Mouse (Mus musculus): ENCODE data around the gene Map1lc3b.
"Not testable (repeated sequence)": the region's sequence is repeated elsewhere in the genome, so short reads cannot be mapped to it uniquely, and the experiment has no call there.

Map1lc3b gene

DNA sequence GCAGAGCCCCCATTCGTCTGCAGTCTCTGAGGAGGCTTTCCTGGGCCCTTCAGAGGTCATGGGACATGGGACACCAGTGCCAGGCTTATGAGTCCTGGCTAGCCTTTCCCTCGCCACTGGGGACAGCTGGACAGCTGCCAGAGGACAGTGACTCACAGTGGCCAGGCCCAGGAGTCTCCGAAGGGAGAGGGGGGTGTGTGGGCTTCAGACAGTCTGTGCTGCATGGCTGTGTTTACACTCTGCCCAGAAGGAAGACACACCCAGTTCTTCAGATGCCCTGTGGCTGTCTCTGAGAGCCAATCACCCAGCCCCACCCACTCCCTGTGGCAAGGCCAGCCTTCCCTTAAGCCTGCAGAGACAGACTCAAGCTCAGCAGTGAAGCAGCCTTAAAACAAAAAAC is 16.9 kb upstream of the Map1lc3b start:
- DNase-seq: peak; percentile 71

DNA sequence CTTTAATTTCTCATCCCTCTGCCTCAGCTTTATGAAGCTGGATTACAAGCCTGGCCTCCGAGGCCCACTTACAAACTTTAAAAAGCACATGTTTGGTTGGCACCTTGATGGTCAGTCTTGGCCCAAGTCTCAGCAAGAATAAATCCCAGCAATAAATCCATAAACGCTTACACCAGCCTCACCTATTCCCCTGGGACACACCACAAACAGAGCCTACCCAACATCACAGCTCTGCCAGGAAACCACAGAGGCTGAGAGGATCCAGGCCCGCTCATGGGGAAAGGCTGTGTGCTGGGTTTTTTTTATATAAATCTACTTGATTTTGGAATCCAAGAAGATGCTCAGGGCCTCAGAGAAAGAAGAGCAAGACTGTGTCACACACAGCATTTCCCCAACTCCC is 14.5 kb upstream of the Map1lc3b start:
- DNase-seq: no peak

DNA sequence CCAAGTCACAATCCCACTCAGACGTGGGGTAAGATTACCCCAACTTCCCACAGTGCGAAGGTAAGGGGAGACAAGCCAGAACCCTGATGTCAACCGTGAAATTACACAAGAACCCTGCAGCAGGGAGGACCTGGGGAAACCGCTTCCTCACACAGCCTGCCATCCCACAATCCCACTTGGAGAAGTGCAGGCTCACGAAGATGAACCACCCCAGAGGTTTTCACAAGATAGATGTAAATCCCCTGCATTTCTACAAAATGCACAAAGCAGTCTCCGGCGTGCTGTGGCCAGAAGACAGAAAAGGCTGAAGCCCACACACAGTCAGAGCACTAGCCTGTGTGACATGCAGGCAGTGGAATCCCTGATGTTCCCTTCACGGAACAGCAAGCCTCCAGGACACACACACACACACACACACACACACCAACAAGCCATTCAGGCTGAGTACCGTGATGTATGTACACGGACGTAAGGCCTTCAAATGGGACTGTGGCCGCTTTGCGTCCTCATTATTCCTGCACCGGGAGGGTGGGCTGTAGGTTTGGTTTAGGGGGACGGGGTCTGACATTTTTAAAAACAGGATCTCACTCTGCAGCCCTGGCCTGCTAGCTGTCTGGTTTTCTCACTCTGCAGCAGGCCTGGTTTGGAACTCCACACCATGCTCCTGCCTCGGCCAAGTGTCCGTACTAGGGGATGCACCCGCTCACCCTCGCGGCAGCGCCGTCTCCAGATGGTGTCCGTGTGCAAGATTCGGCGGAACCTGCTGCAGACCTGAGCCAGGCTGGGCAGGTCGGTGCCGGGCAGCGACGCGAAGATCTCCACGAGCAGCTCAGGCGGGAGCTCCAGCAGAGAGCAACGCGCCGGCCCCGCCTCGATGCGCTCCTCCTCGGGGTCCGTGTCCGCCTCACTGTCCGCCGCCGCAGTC is 12.1 kb upstream of the Map1lc3b start:
- peak; percentile 61 for DNase-seq

DNA sequence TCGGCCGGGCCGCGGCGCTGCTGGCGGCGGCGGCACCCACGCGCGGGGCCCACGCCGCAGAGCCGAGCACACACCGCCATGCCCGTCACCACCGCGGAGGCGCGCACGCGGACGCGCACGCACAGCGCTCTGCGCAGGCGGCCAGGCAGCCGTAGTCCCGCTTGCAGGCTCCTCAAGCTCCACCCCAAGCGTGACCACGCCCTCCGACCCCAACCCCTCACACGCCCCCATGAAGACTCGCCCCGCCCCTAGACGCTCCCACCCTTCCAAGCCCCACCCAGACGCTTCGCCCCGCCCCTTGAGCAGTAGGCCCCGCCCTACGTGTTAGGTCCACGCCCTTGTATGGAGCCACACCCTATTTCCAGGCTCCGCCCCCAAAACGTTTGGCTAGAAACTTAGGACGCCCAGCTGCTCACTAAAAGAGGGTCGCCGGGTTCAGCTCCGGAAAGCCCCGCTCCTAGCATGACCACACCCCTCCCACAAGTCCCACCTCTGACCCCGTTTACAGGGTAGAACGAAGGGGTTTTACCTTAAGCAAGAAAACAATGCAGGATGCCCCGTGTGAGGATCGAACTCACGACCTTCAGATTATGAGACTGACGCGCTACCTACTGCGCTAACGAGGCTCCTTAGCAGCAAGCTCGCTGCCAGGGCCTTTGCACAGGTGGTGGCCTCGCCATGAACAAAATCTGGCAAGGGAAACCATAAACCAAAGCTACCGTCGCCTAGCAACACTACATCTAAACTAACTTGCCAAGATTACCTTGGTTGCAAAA is 11.3 kb upstream of the Map1lc3b start, which contains the start of gene Fbxo31:
Gene Fbxo31, minus strand, starts transcription at position 131 of the 776 bp plus-strand sequence.
- peak; percentile 96 for DNase-seq

GRCm38 (mm10) chr8:121580465-121580864 is 9.7 kb upstream of the Map1lc3b start:
- DNase-seq: no peak

DNA sequence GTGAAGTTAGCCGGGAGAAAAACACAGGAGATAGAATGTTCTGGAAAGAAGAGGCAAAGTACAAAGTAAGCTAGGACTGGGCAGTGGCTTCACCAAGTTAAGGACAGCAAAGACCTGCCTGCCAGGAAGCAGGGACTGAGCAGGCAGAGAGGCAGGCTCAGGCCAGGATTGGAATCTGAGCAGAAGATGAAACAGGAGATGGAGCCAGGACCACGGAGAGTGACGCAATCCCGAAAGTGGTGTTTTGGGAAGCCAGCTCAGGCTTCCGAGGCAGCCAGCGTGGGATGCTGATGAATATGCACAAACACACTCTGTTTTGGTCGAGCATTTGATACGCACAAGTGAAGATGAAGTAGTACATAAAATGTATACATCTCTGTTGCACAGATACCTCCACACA is 6.5 kb upstream of the Map1lc3b start:
- no peak for DNase-seq

DNA sequence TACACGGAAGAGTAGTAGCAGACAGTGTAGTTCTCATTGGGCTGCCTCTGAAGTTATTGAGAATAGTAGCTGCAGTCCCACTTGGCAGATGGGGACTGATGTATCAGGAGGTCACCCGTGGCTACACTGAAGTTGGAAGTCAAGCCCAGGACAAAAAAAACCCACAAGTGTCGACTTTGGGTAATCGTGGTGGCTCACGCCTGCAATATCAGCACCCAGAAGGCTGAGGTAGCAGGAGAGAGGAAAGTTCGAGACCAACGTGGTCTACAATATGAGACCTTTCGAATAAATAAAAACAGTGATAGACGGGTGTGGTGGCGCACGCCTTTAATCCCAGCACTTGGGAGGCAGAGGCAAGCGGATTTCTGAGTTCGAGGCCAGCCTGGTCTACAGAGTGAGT is 5.4 kb upstream of the Map1lc3b start:
- no peak for DNase-seq

DNA sequence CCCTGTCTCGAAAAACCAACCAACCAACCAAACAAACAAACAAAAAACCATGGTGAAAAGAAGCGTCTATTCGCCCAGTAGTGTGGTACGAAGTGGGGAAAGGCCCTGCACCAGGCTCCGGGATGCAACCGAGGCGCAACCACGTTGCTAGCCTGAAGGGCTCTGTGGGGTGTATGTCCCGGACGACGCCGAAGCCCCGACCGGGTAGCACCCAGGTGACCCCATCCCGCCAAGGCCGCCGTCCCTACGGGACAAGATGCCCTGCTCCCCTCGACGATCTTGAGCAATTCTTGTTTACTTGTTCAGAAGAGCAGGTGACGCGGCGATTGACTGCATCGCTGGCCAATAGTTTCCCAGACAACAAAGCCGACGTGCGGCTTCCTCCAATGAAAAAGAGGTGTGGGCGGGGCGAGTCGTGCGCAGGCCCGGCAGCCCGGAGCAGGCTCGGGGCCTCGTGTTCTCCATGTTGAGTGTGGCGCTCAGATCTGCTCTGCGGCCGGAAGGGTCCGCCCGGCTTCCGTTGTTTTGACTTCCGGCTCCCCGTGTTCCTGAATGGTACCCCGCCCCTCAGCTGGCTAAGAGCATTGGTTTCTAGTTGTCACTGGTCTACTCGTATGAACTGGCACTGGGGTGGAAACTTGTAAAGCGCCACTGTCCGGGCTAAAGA is 4.9 kb upstream of the Map1lc3b start:
- DNase-seq: peak; percentile 99

GRCm38 (mm10) chr8:121588750-121589149 is 1.4 kb upstream of the Map1lc3b start:
- no peak for DNase-seq

- DNase-seq: no peak
These were observed 895 bp upstream of the Map1lc3b start for GRCm38 (mm10) chr8:121589205-121589726.

GRCm38 (mm10) chr8:121591178-121592066 is 1.3 kb downstream of the Map1lc3b start:
- peak; percentile 54 for DNase-seq

DNA sequence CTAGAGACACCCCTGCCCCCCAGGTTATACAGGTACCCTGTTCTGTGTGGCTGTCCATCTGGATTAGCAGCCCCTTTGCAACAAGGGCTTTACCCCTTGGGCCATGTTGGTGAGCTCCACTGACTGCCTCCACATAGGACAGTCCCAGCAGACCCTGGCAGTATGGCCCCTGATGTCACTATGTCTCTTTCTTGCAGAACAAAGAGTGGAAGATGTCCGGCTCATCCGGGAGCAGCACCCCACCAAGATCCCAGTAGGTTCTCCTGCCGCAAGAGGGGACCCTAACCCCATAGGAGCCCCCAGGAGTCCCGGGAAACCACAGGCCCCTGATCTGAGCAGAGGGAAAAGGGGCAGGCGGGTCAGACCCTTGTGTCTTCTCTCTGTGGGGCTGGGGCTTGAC is 3.1 kb downstream of the Map1lc3b start:
- no peak for DNase-seq

GRCm38 (mm10) chr8:121593983-121594382 is 3.8 kb downstream of the Map1lc3b start:
- DNase-seq: no peak

- not testable (repeated sequence) for DNase-seq
These were observed 7.3 kb downstream of the Map1lc3b start for GRCm38 (mm10) chr8:121597492-121597891.

GRCm38 (mm10) chr8:121598190-121598589 is 8.0 kb downstream of the Map1lc3b start:
- DNase-seq: no peak

GRCm38 (mm10) chr8:121598892-121599291 is 8.7 kb downstream of the Map1lc3b start:
- DNase-seq: peak; percentile 77

GRCm38 (mm10) chr8:121599842-121600241 is 9.7 kb downstream of the Map1lc3b start:
- DNase-seq: no peak

GRCm38 (mm10) chr8:121602411-121602810 is 12.2 kb downstream of the Map1lc3b start:
- DNase-seq: no peak

GRCm38 (mm10) chr8:121602860-121603259 is 12.7 kb downstream of the Map1lc3b start:
- DNase-seq: peak; percentile 76

DNA sequence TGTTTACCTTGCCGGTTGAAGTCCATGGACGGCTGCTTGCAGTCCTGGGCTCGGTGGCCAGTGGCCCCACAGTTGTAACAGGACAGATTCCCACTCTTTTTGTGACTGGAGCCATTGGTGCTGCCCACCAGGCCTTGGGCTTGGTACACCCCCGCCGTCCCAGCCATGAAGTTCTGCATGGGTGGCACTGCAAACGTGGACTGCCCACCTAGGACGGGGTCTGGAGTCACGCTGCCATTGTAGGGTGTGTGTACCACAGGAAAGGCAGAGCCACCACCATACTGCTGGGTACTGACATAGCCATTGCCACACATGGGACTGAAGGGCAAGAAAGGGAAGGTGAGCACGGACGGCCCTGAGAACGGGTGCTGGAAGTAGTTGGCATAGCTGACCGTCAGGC is 13.6 kb downstream of the Map1lc3b start:
- DNase-seq: no peak

- peak; percentile 54 for DNase-seq
These were observed 17.5 kb downstream of the Map1lc3b start for GRCm38 (mm10) chr8:121607661-121608060.

DNA sequence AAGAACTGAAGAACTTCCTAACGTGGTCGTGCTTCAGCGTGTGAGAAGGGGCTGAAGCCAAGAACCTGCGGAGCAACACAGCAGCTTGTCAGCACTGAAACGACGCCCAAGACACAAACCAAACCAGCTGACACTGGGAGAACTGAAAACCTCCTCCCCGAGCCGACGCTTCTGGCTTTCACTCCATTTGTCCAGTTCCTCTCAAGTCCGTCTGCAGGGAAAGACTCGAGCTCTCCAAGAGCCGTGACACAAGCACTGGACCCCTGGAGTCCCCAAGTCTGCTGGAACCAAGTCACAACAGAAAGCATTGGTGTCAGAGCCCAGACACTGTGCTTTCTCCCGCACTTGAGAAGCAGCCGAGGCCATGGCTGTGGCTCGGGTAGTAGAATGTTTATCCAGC is 19.1 kb downstream of the Map1lc3b start:
- DNase-seq: no peak

Data from retina, postnatal 1 day (tissue).